Mouse (Mus musculus) brown adipose tissue, adult 24 weeks (tissue): ENCODE results near the gene Hist1h2bq. TPM values are rescaled to one million over a fixed set of nuclear protein-coding genes. Genes with fewer than 3 reads are reported as not detected.
A peak's percentile ranks its signal among the peaks of the same experiment; 100 is the strongest.
"Not testable (repeated sequence)": the region's sequence is repeated elsewhere in the genome, so short reads cannot be mapped to it uniquely, and the experiment has no call there.

ENCODE experiments used
- H3K27ac ChIP-seq: fragments of 200-500 bp; replicated peaks from 2 replicates; pipeline ENCODE4 v1.5.1; 2012; ENCODE audit warnings: low read depth, mild to moderate bottlenecking, low read length
- H3K4me1 ChIP-seq: fragments of 200-500 bp; 2 replicates; pipeline ENCODE4 v1.6.1; 2012; ENCODE audit warnings: low read length, mixed read lengths; ENCODE audit not compliant: control insufficient read depth, insufficient read depth, insufficient read length
- H3K4me3 ChIP-seq: fragments of 200-500 bp; 2 replicates; pipeline ENCODE4 v1.5.1; 2012; ENCODE audit warnings: low read depth, mild to moderate bottlenecking, low read length, moderate library complexity; ENCODE audit not compliant: insufficient read depth
- polyA plus RNA-seq: library from polyadenylated mRNA; stranded (reverse); fragments of >200 nt; gene quantifications from 2 replicates; pipeline ENCODE4 v1.2.4, GENCODE M21; 2012; ENCODE audit not compliant: missing spikeins, insufficient read depth, insufficient read length

The Hist1h2bq gene
- polyA plus RNA-seq, 1 experiment = not detected

GRCm38 (mm10) chr13:21811539-21811938 is 1.5 kb upstream of the Hist1h2bq start, which contains the start of gene Hist1h4m:
TSS of gene Hist1h4m (plus strand) at chr13:21811746.
- peak within 1 kb of the TSS; percentile 10; the same call in 1 of the 2 replicates for H3K4me3 ChIP-seq
- H3K27ac ChIP-seq, H3K4me1 ChIP-seq: not testable (repeated sequence)

DNA sequence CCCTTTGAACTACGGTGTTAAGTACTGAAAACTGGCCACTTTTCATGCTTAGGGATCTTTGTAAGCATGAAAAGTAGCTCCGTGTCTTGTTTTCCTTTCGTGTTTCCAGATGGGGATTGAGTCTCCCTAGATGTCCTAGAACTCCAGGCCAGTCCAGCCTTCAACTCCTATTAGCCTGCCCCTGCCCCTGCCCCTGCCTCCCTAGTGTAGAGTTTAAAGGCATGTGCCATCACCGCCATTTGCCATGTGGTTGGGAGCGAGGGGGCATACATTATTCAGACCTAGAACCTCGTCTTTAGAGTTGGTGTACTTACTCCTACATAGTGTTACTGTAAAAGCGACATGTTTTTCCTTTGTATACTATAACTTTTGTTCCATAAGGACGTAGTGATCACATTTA is 1.1 kb upstream of the Hist1h2bq start:
- H3K4me1 ChIP-seq, H3K4me3 ChIP-seq, H3K27ac ChIP-seq: not testable (repeated sequence)

DNA sequence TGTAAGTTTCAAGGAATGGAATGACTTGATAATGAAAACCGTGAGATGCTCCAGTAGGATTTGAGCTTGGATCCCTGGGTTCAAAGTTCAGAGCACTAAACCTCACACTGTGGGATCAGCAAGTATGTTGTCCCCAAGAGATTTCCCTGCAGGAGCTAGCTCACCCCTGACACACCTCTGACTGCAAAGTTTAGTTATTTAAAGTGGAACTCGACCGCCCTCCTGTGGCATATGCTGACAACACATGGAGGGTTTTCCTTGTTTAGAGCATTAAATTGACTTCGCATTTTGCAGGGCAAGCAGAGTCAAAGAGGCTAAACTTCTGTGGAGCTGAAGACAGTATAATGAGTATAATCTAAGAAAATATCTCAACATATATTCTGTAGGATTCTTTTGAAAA is 6.9 kb downstream of the Hist1h2bq start:
- not testable (repeated sequence) for H3K4me1 ChIP-seq, H3K4me3 ChIP-seq, H3K27ac ChIP-seq

GRCm38 (mm10) chr13:21797163-21797562 is 12.8 kb downstream of the Hist1h2bq start:
- H3K4me1 ChIP-seq, H3K27ac ChIP-seq, H3K4me3 ChIP-seq: not testable (repeated sequence)

GRCm38 (mm10) chr13:21795584-21795983 is 14.4 kb downstream of the Hist1h2bq start:
- no peak overlapping the region for H3K4me3 ChIP-seq
- no peaks in the 10 kb centered on the region for H3K4me1 ChIP-seq
- no peak overlapping the region for H3K27ac ChIP-seq

DNA sequence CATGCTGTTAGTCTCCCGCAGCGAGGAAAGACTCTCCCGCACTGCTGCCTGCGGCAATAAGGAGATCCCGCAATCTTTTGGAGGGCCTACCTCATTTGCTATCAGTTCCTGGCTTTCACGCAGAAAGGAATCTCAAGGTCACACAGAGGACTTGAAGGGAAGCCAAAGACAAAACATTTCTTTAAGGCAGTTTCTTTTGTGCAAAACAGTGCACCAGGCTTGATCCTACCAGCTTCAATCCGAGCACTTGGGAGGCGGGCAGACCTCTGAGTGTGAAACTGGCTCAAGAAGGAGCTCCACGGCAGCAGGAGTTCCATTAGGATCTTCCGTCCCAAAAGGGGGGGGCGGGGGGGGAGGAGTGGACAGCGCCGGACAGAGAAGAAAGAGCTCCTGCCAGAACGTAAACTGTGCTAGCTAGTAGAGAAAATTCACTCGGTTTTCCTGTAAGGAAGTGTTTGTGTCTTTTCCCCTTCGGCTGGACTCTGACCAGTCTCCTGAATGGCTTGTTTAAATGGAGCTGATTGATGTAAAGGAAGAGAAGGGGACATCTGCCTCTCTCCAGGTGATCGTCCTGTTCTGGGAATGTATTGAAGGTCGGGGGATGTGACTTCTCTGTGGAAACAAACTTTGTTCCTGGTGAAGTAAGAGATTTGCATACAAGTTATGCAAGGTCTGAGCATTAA is 19.3 kb downstream of the Hist1h2bq start:
- Histone ChIP-seq H3K4me1 (no peaks in the 10 kb centered on the region), H3K27ac (no peak overlapping the region), H3K4me3 (peak overlapping the region; percentile 23)

DNA sequence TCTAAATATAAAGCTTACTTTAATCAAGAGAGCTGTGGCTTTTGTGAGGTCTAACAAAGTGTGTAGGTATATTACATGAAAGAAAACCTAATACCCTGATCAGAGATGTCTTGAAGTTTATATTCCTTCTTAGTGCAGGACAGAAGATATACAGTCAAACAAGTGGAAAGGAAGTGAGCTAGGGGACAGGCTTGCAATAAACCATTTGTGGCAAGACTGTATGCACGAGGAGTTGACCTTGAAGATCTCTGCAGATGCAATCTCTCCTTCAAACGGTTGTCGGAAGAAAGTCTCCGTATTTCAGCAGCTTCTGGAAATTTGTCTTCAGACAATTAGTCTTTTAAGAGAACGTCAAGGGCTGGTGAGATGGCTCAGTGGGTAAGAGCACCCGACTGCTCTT is 20.1 kb downstream of the Hist1h2bq start:
- no peaks in the 10 kb centered on the region for H3K4me1 ChIP-seq
- H3K4me3 ChIP-seq = no peak overlapping the region
- H3K27ac ChIP-seq = no peak overlapping the region

DNA sequence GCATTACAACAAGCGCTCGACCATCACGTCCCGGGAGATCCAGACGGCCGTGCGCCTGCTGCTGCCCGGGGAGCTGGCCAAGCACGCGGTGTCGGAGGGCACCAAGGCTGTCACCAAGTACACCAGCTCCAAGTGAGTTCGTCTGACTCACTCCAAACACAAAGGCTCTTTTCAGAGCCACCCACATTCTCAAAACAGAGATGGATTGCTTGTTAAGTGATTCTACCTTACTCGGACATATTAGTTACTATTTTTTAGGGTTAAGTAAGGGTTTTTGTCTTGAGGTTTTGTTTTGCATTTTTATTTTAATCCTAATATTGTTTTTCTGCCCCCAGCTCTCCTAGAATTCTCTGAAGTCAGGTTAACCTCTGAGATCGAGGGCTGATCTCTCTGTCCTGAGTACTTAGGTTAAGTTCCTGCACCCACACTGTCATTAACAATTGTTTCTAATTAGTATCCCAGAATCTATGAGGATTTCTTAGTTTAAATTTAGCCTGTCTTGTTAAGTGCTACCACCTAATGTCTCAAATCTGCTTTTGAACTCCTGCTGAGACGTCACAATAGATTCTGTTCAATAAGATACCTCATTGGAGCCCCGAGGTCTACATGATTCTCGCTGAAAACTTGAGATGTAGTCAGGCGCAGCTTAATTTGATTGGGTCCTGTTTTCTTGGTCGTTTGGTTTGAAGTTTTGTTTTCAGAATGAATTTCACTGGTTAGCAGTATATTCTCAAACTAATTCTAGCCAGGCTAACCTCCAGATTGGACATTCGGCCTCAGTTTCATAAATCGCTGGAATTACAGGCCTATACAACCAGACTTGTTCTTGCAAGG is 22.0 kb downstream of the Hist1h2bq start:
- no peaks in the 10 kb centered on the region for H3K4me1 ChIP-seq
- H3K4me3 ChIP-seq = no peak overlapping the region
- H3K27ac ChIP-seq = no peak overlapping the region

DNA sequence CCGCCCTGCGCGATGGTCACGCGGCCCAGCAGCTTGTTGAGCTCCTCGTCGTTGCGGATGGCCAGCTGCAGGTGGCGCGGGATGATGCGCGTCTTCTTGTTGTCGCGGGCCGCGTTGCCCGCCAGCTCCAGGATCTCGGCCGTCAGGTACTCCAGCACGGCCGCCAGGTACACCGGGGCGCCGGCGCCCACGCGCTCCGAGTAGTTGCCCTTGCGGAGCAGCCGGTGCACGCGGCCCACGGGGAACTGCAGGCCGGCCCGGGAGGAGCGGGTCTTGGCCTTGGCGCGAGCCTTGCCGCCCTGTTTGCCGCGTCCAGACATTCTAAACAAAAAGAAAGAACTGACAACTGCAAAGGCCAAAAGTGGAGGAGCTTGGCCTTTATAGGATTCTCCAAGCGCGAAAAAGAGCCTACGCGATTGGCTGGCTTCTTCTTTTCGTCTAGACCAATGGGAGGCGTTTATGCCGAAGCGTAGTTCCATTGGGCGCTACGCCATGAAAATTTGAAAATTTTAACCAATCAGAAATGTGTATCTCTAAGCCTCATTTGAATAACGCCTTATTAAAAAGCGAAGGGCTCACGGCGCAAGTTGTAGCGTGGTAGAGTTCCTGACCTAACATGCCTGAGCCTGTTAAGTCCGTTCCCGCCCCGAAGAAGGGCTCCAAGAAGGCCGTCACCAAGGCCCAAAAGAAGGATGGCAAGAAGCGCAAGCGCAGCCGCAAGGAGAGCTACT is 22.9 kb downstream of the Hist1h2bq start, which contains the start of the genes Hist1h2an and Hist1h2bp:
Gene Hist1h2an (minus strand): TSS at position 320 of the 731 bp plus-strand sequence.
Gene Hist1h2bp (plus strand): TSS at position 563 of the 731 bp plus-strand sequence.
- H3K27ac ChIP-seq, H3K4me1 ChIP-seq: not testable (repeated sequence)
- peak within 1 kb of the TSS; percentile 52 for H3K4me3 ChIP-seq

DNA sequence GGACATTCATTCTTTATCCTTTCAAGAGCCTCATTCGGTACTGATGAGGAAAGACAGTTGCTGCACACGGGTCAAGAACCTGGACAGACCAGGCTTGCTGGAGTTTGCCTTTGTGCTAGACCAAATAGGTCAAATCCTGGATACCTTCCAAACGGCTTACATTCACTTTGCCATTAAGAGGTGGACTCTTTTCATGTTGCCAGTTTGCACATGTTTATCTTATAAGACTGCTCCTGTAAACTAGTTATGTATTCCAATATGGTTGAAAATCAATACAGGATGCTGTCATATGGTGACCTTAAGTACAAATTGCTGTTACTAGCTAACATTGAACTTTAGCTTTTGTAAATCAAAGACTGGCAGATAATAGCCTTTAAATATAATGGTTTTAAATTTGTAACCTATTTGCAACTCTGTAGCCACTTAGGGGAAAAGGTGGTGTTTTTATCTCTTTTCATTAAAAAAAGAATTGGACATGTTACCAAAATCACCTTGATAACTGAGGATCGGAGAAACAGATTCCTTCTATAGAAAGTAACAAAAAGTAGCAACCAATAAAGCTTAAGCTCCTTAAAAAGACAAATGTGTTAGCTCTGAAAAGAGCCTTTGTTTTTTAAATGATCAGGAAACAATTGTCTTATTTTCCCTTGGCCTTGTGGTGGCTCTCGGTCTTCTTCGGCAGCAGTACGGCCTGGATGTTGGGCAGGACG is 23.7 kb downstream of the Hist1h2bq start:
- Histone ChIP-seq H3K27ac (no peak overlapping the region), H3K4me3 (peak overlapping the region; percentile 48), H3K4me1 (no peaks in the 10 kb centered on the region)

- Histone ChIP-seq H3K4me3 (no peak overlapping the region), H3K27ac (no peak overlapping the region), H3K4me1 (no peaks in the 10 kb centered on the region)
Observed at GRCm38 (mm10) chr13:21784311-21784710, 25.7 kb downstream of the Hist1h2bq start.

GRCm38 (mm10) chr13:21783734-21784161 is 26.2 kb downstream of the Hist1h2bq start:
- Histone ChIP-seq H3K4me1 (no peaks in the 10 kb centered on the region), H3K27ac (no peak overlapping the region), H3K4me3 (peak overlapping the region; percentile 31)

GRCm38 (mm10) chr13:21783255-21783617 is 26.8 kb downstream of the Hist1h2bq start, which contains the start of gene Hist1h3i:
TSS of gene Hist1h3i (minus strand) at chr13:21783370.
- Histone ChIP-seq H3K27ac (no peak within 1 kb of the TSS), H3K4me1 (no peaks in the 10 kb centered on the region)

GRCm38 (mm10) chr13:21782361-21783254 is 27.4 kb downstream of the Hist1h2bq start:
- H3K4me3 ChIP-seq = peak overlapping the region; percentile 57
- H3K4me1 ChIP-seq, H3K27ac ChIP-seq: not testable (repeated sequence)

More at GRCm38 (mm10) chr13:21783255-21783617, 26.8 kb downstream of the Hist1h2bq start, which contains the start of gene Hist1h3i:
- peak within 1 kb of the TSS; percentile 57 for H3K4me3 ChIP-seq
